Mouse (Mus musculus): ENCODE results near the gene 2810004N23Rik. TPM values are rescaled to one million over a fixed set of nuclear protein-coding genes. Genes with fewer than 3 reads are reported as not detected.

The 2810004N23Rik gene
- total and polyA plus RNA-seq, 3 experiments = 54.8 to 68.9 (median 64.0) TPM

DNA sequence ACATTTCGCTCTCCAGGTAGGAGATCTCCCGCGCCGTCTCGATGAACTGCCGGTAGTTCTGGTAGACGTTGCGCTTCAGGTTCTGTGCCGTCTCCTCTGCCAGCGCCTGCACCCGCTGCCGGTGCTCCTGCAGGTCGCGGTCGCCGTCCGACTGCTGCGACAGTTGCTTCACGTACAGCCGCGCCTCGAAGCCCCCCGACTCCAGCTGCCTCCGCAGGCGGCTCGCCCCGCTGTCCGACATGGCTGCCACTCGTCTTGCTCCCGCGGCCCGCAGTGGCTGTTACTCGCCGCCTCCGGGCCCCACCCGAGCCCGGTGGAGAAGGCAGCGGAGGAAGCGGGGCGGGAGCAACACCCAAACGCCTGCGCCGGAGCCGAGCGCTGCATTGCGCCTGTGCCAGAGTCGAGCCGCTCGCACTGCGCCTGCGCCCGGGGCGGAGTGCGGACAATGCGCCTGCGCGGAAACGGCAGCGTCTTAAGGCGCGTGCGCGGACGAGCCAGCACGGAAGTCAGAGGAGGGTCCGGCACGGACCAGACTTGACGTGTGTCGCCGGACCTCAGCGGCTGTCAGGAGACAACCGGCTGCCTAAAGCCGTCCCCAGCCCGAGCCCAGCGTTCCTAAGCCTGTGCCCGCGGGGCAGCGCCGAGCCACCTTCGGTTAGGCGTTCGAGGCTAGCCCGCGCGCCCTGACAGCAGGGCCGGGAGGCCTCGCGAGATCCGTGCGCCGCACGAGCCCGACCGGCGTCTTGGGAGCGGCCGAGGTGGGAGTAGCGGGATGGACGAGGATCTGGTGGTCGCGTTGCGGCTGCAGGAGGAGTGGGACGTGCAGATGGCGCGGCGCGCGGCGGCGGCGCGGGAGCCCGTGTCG is 34.7 kb upstream of the 2810004N23Rik start, which contains the start of the genes Exoc8 and Sprtn (continued):
- no peak; the same call in 1 of the 2 replicates for TF ChIP-seq MEF2A (IDR thresholded peaks at IDR 0.05; ENCODE audit: extremely low read depth, insufficient replicate concordance, low read depth, low read length, poor library complexity, severe bottlenecking)
- no peak for TF ChIP-seq CHD1 (IDR thresholded peaks at IDR 0.05; ENCODE audit: low read depth, low read length)
- peak; percentile 81; the same call in 1 of the 2 replicates for TF ChIP-seq POLR2AphosphoS2 (IDR thresholded peaks at IDR 0.05; ENCODE audit: low read length)
- no peak for TF ChIP-seq RAD21 (IDR thresholded peaks at IDR 0.05; ENCODE audit: low read depth, low read length)
- TF ChIP-seq POLR2A (IDR thresholded peaks at IDR 0.05; ENCODE audit: control insufficient read depth in 1 of 2, insufficient read depth in 1 of 2, low read depth in 1 of 2, low read length in 2 of 2, poor library complexity in 1 of 2) = peak; percentile 89 to 94

- DNase-seq (ENCODE audit: low read depth, low spot score) = peak; percentile 63
- peak overlapping the region; percentile 70 for H3K27ac ChIP-seq (ENCODE audit: control insufficient read depth, low read depth, low read length)
- peak overlapping the region; percentile 78 to 95 for H3K4me3 ChIP-seq (ENCODE audit: control insufficient read depth in 1 of 2, insufficient read depth in 1 of 2, low read depth in 2 of 2, low read length in 2 of 2)
- peaks cover 0 to 19% of the 10 kb centered on the region in 2 experiments; a peak in 3 of 4 replicates for H3K4me1 ChIP-seq (ENCODE audit: control insufficient read depth in 1 of 2, insufficient read depth in 2 of 2, low read length in 2 of 2)
- no peaks in the 10 kb centered on the region for H3K27me3 ChIP-seq (ENCODE audit: control insufficient read depth in 1 of 2, insufficient read depth in 2 of 2, low read length in 2 of 2)
- peak; percentile 28; the same call in 1 of the 2 replicates for TF ChIP-seq HCFC1 (IDR thresholded peaks at IDR 0.05; ENCODE audit: low read depth, low read length)
- no peak for TF ChIP-seq NELFE (IDR thresholded peaks at IDR 0.05; ENCODE audit: low read depth, low read length)
- TF ChIP-seq MAFK (IDR thresholded peaks at IDR 0.05; ENCODE audit: borderline replicate concordance, low read depth, low read length) = no peak
- no peak for TF ChIP-seq POLR2AphosphoS2 (IDR thresholded peaks at IDR 0.05; ENCODE audit: low read length)
- no peak for TF ChIP-seq TBP (IDR thresholded peaks at IDR 0.05; ENCODE audit: low read depth, low read length)
- TF ChIP-seq RCOR1 (IDR thresholded peaks at IDR 0.05; ENCODE audit: low read depth, low read length) = no peak
- no peak for TF ChIP-seq TCF12 (IDR thresholded peaks at IDR 0.05; ENCODE audit: low read depth, low read length)
- no peak for TF ChIP-seq BHLHE40 (IDR thresholded peaks at IDR 0.05; ENCODE audit: borderline replicate concordance, low read depth, low read length)
- no peak for TF ChIP-seq TAL1 (IDR thresholded peaks at IDR 0.05; ENCODE audit: low read length)
- no peak for TF ChIP-seq UBTF (IDR thresholded peaks at IDR 0.05; ENCODE audit: borderline replicate concordance, insufficient read depth, low read depth, low read length)
- TF ChIP-seq CTCF (IDR thresholded peaks at IDR 0.05 in 2 of 3, conservative IDR thresholded peaks at IDR 0.05 in 1 of 3; ENCODE audit: control insufficient read depth in 1 of 3, insufficient read depth in 1 of 3, low read depth in 2 of 3, low read length in 3 of 3, poor library complexity in 1 of 3, severe bottlenecking in 1 of 3) = peak in 2 of 3 experiments; percentile 45 to 50; a peak in 4 of 6 replicates
- TF ChIP-seq GATA1 (IDR thresholded peaks at IDR 0.05; ENCODE audit: low read depth, low read length) = no peak
- peak; percentile 61; the same call in 1 of the 2 replicates for TF ChIP-seq MAX (IDR thresholded peaks at IDR 0.05; ENCODE audit: low read length)
- peaks cover 58% of the 10 kb centered on the region for H3K79me2 ChIP-seq (ENCODE audit: control insufficient read depth, insufficient read depth, low read length, poor library complexity)
- H3K9me3 ChIP-seq (replicated peaks; ENCODE audit: insufficient read depth, low read length) = no peaks in the 10 kb centered on the region
- H3K36me3 ChIP-seq (ENCODE audit: control insufficient read depth in 1 of 2, insufficient read depth in 2 of 2, low read length in 2 of 2) = peaks cover 16 to 29% of the 10 kb centered on the region in 2 experiments
- peak overlapping the region; percentile 98 for H3K9ac ChIP-seq (ENCODE audit: control insufficient read depth, low read depth, low read length, poor library complexity, severe bottlenecking)
These were observed 33.9 kb upstream of the 2810004N23Rik start for GRCm38 (mm10) chr8:124896632-124897385.

Data from MEL (cell line).